In the genomic region with DNA sequence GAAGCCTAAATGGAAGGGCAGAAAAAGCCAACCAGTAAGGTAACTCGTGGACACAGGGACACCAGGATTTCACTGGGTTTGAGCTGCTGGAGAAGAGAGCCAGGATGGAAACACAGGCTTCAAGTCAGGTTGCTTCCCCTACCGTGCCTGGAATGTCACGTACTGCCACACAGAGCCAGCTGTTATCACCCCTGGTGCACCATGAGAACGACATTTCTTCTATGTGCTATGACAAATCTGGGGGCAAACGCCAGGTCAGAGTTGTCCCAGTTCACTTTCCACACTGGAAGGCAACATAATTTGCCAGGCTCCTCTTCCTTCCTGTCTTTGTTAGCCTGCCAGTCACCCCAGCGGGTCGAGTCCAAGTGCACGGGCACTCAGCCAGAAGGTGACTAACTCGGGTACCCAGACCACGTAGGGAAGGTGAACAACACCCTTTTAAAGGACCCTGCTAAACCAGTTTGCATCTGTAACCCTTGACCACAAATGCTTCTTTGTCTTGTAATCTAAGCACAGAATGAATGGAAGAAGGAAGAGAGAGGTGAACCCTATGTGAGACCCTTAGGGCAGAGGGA, we compare ENCODE assay signal across 13 mouse cellular contexts. TPM values are rescaled to one million over a fixed set of nuclear protein-coding genes. Genes with fewer than 3 reads are reported as not detected.
DNase-seq lines count a peak whose midpoint lies in the region; ATAC-seq and TF ChIP-seq lines count a peak whose summit lies in the region.
"Had no signal": no experiment of that assay in that cellular context is flagged by ENCODE, and none has a peak within 500 bp of the region (broad histone marks: within the 10 kb centered on the region; RNA-seq: fewer than 3 reads in every experiment).

No protein-coding gene starts in this region.

- no peak overlapping the region for H3K4me3 ChIP-seq in liver, postnatal 0 days (ENCODE audit: low read depth, low read length)
- H3K4me3 ChIP-seq in liver, embryonic 12.5 days = no peak overlapping the region
- H3K4me3 ChIP-seq in hindbrain, embryonic 11.5 days (ENCODE audit: low read depth, low read length) = no peak overlapping the region
- H3K4me3 ChIP-seq: neural tube, embryonic 12.5 days had no signal

- no peak for ATAC-seq in liver, postnatal 0 days
- ATAC-seq in liver, embryonic 12.5 days = no peak
- ATAC-seq in hindbrain, embryonic 11.5 days (ENCODE audit: low FRiP score) = no peak

- DNase-seq in liver, postnatal 0 days = peak; percentile 26
- peak; percentile 57 to 59 for DNase-seq in heart, postnatal 10 days
- peak; percentile 69 to 76 for DNase-seq in kidney, postnatal 4 days
- peak; percentile 90 for DNase-seq in urinary bladder, postnatal 14 days (ENCODE audit: low spot score)
- no peak for DNase-seq in hindbrain, embryonic 11.5 days (ENCODE audit: low spot score)
- no peak for DNase-seq in frontal cortex, postnatal 14 days (ENCODE audit: low spot score in 2 of 2)
- DNase-seq in spleen, adult 18-20 months = no peak
- DNase-seq: thymus, postnatal 14 days had no signal

- H3K36me3 ChIP-seq in liver, postnatal 0 days (replicated peaks; ENCODE audit: insufficient read depth, low read length) = no peaks in the 10 kb centered on the region
- H3K36me3 ChIP-seq in liver, embryonic 12.5 days = no peaks in the 10 kb centered on the region
- H3K36me3 ChIP-seq in hindbrain, embryonic 11.5 days (ENCODE audit: control insufficient read depth, insufficient read depth, low read length) = no peaks in the 10 kb centered on the region
- H3K36me3 ChIP-seq: neural tube, embryonic 12.5 days had no signal

- H3K27ac ChIP-seq in liver, postnatal 0 days (ENCODE audit: low read depth) = no peak overlapping the region
- no peak overlapping the region for H3K27ac ChIP-seq in liver, embryonic 12.5 days
- no peak overlapping the region for H3K27ac ChIP-seq in hindbrain, embryonic 11.5 days (ENCODE audit: low read depth, low read length)
- H3K27ac ChIP-seq: neural tube, embryonic 12.5 days had no signal

- H3K4me2 ChIP-seq in liver, postnatal 0 days (ENCODE audit: low read depth, low read length) = no peak overlapping the region
- no peak overlapping the region for H3K4me2 ChIP-seq in liver, embryonic 12.5 days
- no peak overlapping the region for H3K4me2 ChIP-seq in hindbrain, embryonic 11.5 days (replicated peaks; ENCODE audit: low read depth, low read length)
- H3K4me2 ChIP-seq: neural tube, embryonic 12.5 days had no signal

- H3K27me3 ChIP-seq in liver, postnatal 0 days (ENCODE audit: insufficient read depth, low read length) = no peaks in the 10 kb centered on the region
- H3K27me3 ChIP-seq in liver, embryonic 12.5 days (replicated peaks) = no peaks in the 10 kb centered on the region
- H3K27me3 ChIP-seq in hindbrain, embryonic 11.5 days (ENCODE audit: control insufficient read depth, insufficient read depth, low read length) = no peaks in the 10 kb centered on the region
- H3K27me3 ChIP-seq: neural tube, embryonic 12.5 days had no signal

- H3K9ac ChIP-seq in liver, postnatal 0 days (replicated peaks) = no peak overlapping the region
- no peak overlapping the region for H3K9ac ChIP-seq in liver, embryonic 12.5 days
- H3K9ac ChIP-seq in hindbrain, embryonic 11.5 days (ENCODE audit: low read depth, low read length) = no peak overlapping the region
- H3K9ac ChIP-seq: neural tube, embryonic 12.5 days had no signal

- intact Hi-C loops in heart, postnatal 10 days (cut with DNase I) = no loop called here

- peaks cover 3% of the 10 kb centered on the region; the same call in 1 of the 2 replicates for H3K9me3 ChIP-seq in liver, postnatal 0 days (ENCODE audit: low read length)
- no peaks in the 10 kb centered on the region for H3K9me3 ChIP-seq in liver, embryonic 12.5 days (replicated peaks)
- no peaks in the 10 kb centered on the region for H3K9me3 ChIP-seq in hindbrain, embryonic 11.5 days (ENCODE audit: control insufficient read depth, low read length)

- 39% methylated on average over 10 of the region's 10 CpGs for WGBS in liver, postnatal 0 days (ENCODE audit: insufficient replicate concordance)
- WGBS in liver, embryonic 12.5 days (ENCODE audit: insufficient replicate concordance) = 44% methylated on average over 10 of the region's 10 CpGs
- 79% methylated on average over 10 of the region's 10 CpGs for WGBS in hindbrain, embryonic 11.5 days

- TF ChIP-seq EP300 in liver, postnatal 0 days (IDR thresholded peaks at IDR 0.05; ENCODE audit: low read depth) = no peak

- TF ChIP-seq CTCF in liver, postnatal 0 days (IDR thresholded peaks at IDR 0.05; ENCODE audit: low read depth) = no peak

- no peaks in the 10 kb centered on the region for H3K4me1 ChIP-seq in liver, postnatal 0 days (ENCODE audit: insufficient read depth)
- no peaks in the 10 kb centered on the region for H3K4me1 ChIP-seq in liver, embryonic 12.5 days
- H3K4me1 ChIP-seq in hindbrain, embryonic 11.5 days (replicated peaks; ENCODE audit: control insufficient read depth, insufficient read depth, low read length) = no peaks in the 10 kb centered on the region
- H3K4me1 ChIP-seq: neural tube, embryonic 12.5 days had no signal

RNA-seq across cellular contexts. Expression of a gene that starts 13.0 kb away (rescaled TPM):
- polyA plus RNA-seq in liver, postnatal 0 days (2015; fragmentation: Nextera tagmentation; extraction: Ambion mirVana) = 2.1 and 2.2 TPM in 2 replicates
- 4.2 and 4.7 TPM in 2 replicates for polyA plus RNA-seq in liver, embryonic 12.5 days (2016; fragmentation: Nextera tagmentation; extraction: Ambion mirVana)
- 10 to 100 TPM; 28.7 to 33.6 TPM for total RNA-seq in heart, postnatal 10 days (2021)
- 16.6 and 18.1 TPM in 2 replicates for polyA plus RNA-seq in hindbrain, embryonic 11.5 days (2014; fragmentation: Nextera tagmentation; extraction: Ambion mirVana)

RNA-seq across cellular contexts. Expression of a gene that starts 53.9 kb away (rescaled TPM):
- not detected in 2 replicates for polyA plus RNA-seq in liver, postnatal 0 days (2015; fragmentation: Nextera tagmentation; extraction: Ambion mirVana)
- polyA plus RNA-seq in liver, embryonic 12.5 days (2016; fragmentation: Nextera tagmentation; extraction: Ambion mirVana) = not detected in 2 replicates
- not detected for total RNA-seq in heart, postnatal 10 days (2021)
- not detected in 2 replicates for polyA plus RNA-seq in hindbrain, embryonic 11.5 days (2014; fragmentation: Nextera tagmentation; extraction: Ambion mirVana)
- total RNA-seq: CH12.LX; liver, adult 2 months had no signal
- polyA plus RNA-seq: brain, embryonic 14.5 days; liver, adult 2 months; neural tube, embryonic 12.5 days had no signal

Comparison
In these comparisons a context has a peak if more than half of its experiments do, and no peak if none do; other contexts are left out.
1. DNase-seq: peak in liver, postnatal 0 days (single experiment), heart, postnatal 10 days (2 of 2), kidney, postnatal 4 days (2 of 2) and urinary bladder, postnatal 14 days (single experiment); none in hindbrain, embryonic 11.5 days (single experiment), frontal cortex, postnatal 14 days (0 of 2) and spleen, adult 18-20 months (0 of 2).